Mouse (Mus musculus): Measurements from ENCODE around the gene Bpnt1. TPM values are rescaled to one million over a fixed set of nuclear protein-coding genes. Genes with fewer than 3 reads are reported as not detected.
A peak's percentile ranks its signal among the peaks of the same experiment; 100 is the strongest.
"Not testable (repeated sequence)": the region's sequence is repeated elsewhere in the genome, so short reads cannot be mapped to it uniquely, and the experiment has no call there.

The Bpnt1 gene
- total and polyA plus RNA-seq, 2 experiments from 2014 or later: 24.6 to 34.3 TPM

DNA sequence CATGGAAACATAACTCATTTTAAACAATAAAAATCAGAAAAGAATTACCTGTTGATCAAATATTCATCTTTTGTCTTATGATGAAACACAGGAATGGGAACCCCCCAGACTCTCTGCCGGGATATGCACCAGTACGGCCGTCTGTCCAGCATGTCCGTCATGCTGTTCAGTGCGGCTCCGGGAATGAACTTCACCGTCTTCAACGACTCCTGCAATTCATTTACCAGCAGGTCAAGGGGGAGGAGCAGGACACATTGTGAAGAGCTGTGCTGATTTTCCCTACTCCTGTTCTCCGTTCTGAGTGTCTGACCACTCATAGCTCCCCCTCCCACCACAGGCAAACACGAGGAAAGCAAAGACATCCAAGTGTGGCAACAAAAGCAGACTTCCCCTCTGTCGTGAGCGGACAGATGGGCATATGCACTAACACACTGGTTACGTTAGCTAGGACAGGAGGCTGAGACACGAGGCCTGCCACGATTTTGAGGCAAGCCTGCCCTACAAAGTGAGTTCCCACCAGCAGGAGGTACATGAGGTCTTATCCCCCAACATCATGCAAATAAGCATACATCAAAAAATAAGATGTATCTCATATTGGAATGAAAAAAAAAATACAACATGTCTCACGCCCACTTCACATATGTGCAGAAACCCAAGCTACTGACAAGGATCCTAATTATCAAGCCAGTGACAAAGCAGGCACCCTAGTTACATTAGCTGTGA lies 15.9 kb upstream of the Bpnt1 start:
- no peaks in the 10 kb centered on the region for H3K27me3 ChIP-seq (ENCODE audit: control insufficient read depth, insufficient read depth, low read length)
- H3K4me3 ChIP-seq (ENCODE audit: low read depth, low read length): no peak overlapping the region
- peaks cover 59% of the 10 kb centered on the region for H3K36me3 ChIP-seq (replicated peaks; ENCODE audit: control insufficient read depth, insufficient read depth, low read length)
- H3K9ac ChIP-seq (replicated peaks; ENCODE audit: low read depth, low read length): no peak overlapping the region
- no peak for DNase-seq (ENCODE audit: low spot score)
- H3K9me3 ChIP-seq (replicated peaks; ENCODE audit: control insufficient read depth, low read length): no peaks in the 10 kb centered on the region
- H3K27ac ChIP-seq (ENCODE audit: low read depth): no peak overlapping the region
- H3K4me1 ChIP-seq (ENCODE audit: control insufficient read depth, insufficient read depth): no peaks in the 10 kb centered on the region; the same call in 1 of the 2 replicates
- no peak for TF ChIP-seq CTCF (IDR thresholded peaks at IDR 0.05; ENCODE audit: low read depth)
- no peak for TF ChIP-seq EP300 (IDR thresholded peaks at IDR 0.05; ENCODE audit: low read depth)
- no peak for ATAC-seq (ENCODE audit: insufficient read depth, low read depth)
- no peak overlapping the region for H3K4me2 ChIP-seq (ENCODE audit: low read depth, low read length)
- 87% methylated on average over 16 of the region's 16 CpGs for WGBS

- H3K4me2 ChIP-seq (ENCODE audit: low read depth, low read length): peak overlapping the region; percentile 58
- H3K27me3 ChIP-seq (ENCODE audit: control insufficient read depth, insufficient read depth, low read length); H3K9me3 ChIP-seq (replicated peaks; ENCODE audit: control insufficient read depth, low read length); DNase-seq (ENCODE audit: low spot score); H3K4me1 ChIP-seq (ENCODE audit: control insufficient read depth, insufficient read depth); ATAC-seq (ENCODE audit: insufficient read depth, low read depth): not testable (repeated sequence)
- H3K9ac ChIP-seq (replicated peaks; ENCODE audit: low read depth, low read length): peak overlapping the region; percentile 72; the same call in 1 of the 2 replicates
- H3K4me3 ChIP-seq (ENCODE audit: low read depth, low read length): peak overlapping the region; percentile 85
- WGBS: 55% methylated on average over 3 of the region's 3 CpGs
- H3K36me3 ChIP-seq (replicated peaks; ENCODE audit: control insufficient read depth, insufficient read depth, low read length): peaks cover 41% of the 10 kb centered on the region
- H3K27ac ChIP-seq (ENCODE audit: low read depth): peak overlapping the region; percentile 96; the same call in 1 of the 2 replicates
Observed at GRCm38 (mm10) chr1:185327754-185328345, 4.1 kb upstream of the Bpnt1 start.

DNA sequence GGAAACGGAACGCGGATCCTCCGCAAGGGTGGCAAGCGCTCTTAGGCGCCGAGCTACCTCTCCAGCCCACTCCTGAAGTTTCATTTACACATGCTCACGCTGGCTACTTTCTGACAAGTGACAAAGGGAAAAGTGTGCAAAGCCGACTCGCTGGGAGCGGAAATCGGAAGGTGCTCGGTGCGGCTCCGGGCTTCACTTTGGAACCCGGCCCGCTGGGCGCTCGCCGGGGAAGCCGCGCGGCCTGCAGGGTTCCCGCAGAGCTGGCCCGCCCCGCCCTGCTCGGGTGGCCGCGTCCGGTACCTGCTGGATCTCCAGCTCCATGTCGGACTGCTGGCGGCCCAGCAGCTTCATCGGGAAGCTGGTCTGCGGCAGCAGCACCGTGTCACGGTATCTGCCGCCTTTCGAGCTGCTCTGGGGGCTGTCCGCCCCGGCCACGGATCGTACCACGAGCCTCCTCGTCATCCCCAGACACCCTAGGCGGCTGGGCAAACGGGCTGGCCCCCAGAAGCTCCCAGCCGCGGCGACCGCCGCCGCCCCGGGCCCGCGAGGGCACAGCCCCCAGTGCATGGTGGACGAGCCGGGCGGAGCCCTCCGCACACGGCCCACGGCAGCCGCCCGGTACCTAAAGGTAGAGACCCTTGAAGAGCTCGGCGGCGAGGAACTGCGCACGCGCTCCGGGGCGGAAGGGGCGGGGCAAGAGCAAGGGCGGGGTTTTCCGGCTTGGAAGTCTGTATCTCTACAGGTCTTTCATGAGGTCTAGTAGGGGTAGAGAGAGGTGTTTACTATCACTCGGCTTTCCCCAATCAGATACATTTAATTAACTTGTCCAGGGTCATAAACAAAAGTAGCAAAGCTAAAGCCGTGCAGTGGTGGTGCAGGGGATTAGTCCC lies 3.0 kb upstream of the Bpnt1 start, which contains the start of gene Iars2:
Iars2 (minus strand) TSS at position 676 of the 890 bp plus-strand sequence.
- WGBS: under 1% methylated on average over 73 of the region's 76 CpGs

GRCm38 (mm10) chr1:185329851-185330250 lies 2.1 kb upstream of the Bpnt1 start:
- Histone ChIP-seq H3K27me3 (ENCODE audit: control insufficient read depth, insufficient read depth, low read length) (no peaks in the 10 kb centered on the region), H3K4me2 (ENCODE audit: low read depth, low read length) (no peak overlapping the region), H3K4me1 (ENCODE audit: control insufficient read depth, insufficient read depth) (peaks cover 20% of the 10 kb centered on the region; the same call in 1 of the 2 replicates), H3K4me3 (ENCODE audit: low read depth, low read length) (peak overlapping the region; percentile 85; the same call in 1 of the 2 replicates), H3K36me3 (replicated peaks; ENCODE audit: control insufficient read depth, insufficient read depth, low read length) (peaks cover 22% of the 10 kb centered on the region), H3K9me3 (replicated peaks; ENCODE audit: control insufficient read depth, low read length) (no peaks in the 10 kb centered on the region), H3K27ac (ENCODE audit: low read depth) (no peak overlapping the region), H3K9ac (replicated peaks; ENCODE audit: low read depth, low read length) (no peak overlapping the region)
- ATAC-seq (ENCODE audit: insufficient read depth, low read depth): no peak
- TF ChIP-seq CTCF (IDR thresholded peaks at IDR 0.05; ENCODE audit: low read depth) (no peak), EP300 (IDR thresholded peaks at IDR 0.05; ENCODE audit: low read depth) (no peak)
- no peak for DNase-seq (ENCODE audit: low spot score)
- WGBS: 93% methylated on average over 8 of the region's 8 CpGs

More for the DNA sequence above, 3.0 kb upstream of the Bpnt1 start, which contains the start of gene Iars2:
- peak; percentile 82 for DNase-seq (ENCODE audit: low spot score)
- Histone ChIP-seq H3K27ac (ENCODE audit: low read depth) (peak within 1 kb of the TSS; percentile 96), H3K9me3 (replicated peaks; ENCODE audit: control insufficient read depth, low read length) (no peaks in the 10 kb centered on the region), H3K27me3 (ENCODE audit: control insufficient read depth, insufficient read depth, low read length) (no peaks in the 10 kb centered on the region), H3K4me2 (ENCODE audit: low read depth, low read length) (peak within 1 kb of the TSS; percentile 58), H3K36me3 (replicated peaks; ENCODE audit: control insufficient read depth, insufficient read depth, low read length) (peaks cover 30% of the 10 kb centered on the region), H3K4me1 (ENCODE audit: control insufficient read depth, insufficient read depth) (peaks cover 12% of the 10 kb centered on the region; the same call in 1 of the 2 replicates), H3K4me3 (ENCODE audit: low read depth, low read length) (peak within 1 kb of the TSS; percentile 85), H3K9ac (replicated peaks; ENCODE audit: low read depth, low read length) (peak within 1 kb of the TSS; percentile 72)
- TF ChIP-seq CTCF (IDR thresholded peaks at IDR 0.05; ENCODE audit: low read depth): no peak
- TF ChIP-seq EP300 (IDR thresholded peaks at IDR 0.05; ENCODE audit: low read depth): no peak
- ATAC-seq (ENCODE audit: insufficient read depth, low read depth): peak; percentile 90

- WGBS: 48% methylated on average over 5 of the region's 5 CpGs
- Histone ChIP-seq H3K27me3 (ENCODE audit: control insufficient read depth, insufficient read depth, low read length) (no peaks in the 10 kb centered on the region), H3K4me3 (ENCODE audit: low read depth, low read length) (peak overlapping the region; percentile 65), H3K4me1 (ENCODE audit: control insufficient read depth, insufficient read depth) (peaks cover 29% of the 10 kb centered on the region; the same call in 1 of the 2 replicates), H3K4me2 (ENCODE audit: low read depth, low read length) (peak overlapping the region; percentile 76), H3K27ac (ENCODE audit: low read depth) (no peak overlapping the region), H3K9me3 (replicated peaks; ENCODE audit: control insufficient read depth, low read length) (no peaks in the 10 kb centered on the region), H3K9ac (replicated peaks; ENCODE audit: low read depth, low read length) (peak overlapping the region; percentile 67; the same call in 1 of the 2 replicates), H3K36me3 (replicated peaks; ENCODE audit: control insufficient read depth, insufficient read depth, low read length) (peaks cover 9% of the 10 kb centered on the region)
- ATAC-seq (ENCODE audit: insufficient read depth, low read depth): no peak
- TF ChIP-seq CTCF (IDR thresholded peaks at IDR 0.05; ENCODE audit: low read depth): no peak
- TF ChIP-seq EP300 (IDR thresholded peaks at IDR 0.05; ENCODE audit: low read depth): no peak
- no peak for DNase-seq (ENCODE audit: low spot score)
Observed at GRCm38 (mm10) chr1:185331364-185331763, 585 bp upstream of the Bpnt1 start.

All from heart, postnatal 0 days (tissue).